Mouse (Mus musculus) embryonic fibroblast, embryonic 13.5 days (primary cell): Measurements from ENCODE around the gene Tmem100.

ENCODE experiments used
- CTCF ChIP-seq: IDR thresholded peaks from 2 replicates; pipeline ENCODE4 v1.5.1; 2011; ENCODE audit warnings: mild to moderate bottlenecking, control low read depth, low read length, moderate library complexity, borderline replicate concordance; ENCODE audit not compliant: insufficient read depth
- POLR2A ChIP-seq: IDR thresholded peaks from 2 replicates; pipeline ENCODE4 v1.6.1; 2011; ENCODE audit warnings: low read depth, mild to moderate bottlenecking, control low read depth, low read length, moderate library complexity

DNA sequence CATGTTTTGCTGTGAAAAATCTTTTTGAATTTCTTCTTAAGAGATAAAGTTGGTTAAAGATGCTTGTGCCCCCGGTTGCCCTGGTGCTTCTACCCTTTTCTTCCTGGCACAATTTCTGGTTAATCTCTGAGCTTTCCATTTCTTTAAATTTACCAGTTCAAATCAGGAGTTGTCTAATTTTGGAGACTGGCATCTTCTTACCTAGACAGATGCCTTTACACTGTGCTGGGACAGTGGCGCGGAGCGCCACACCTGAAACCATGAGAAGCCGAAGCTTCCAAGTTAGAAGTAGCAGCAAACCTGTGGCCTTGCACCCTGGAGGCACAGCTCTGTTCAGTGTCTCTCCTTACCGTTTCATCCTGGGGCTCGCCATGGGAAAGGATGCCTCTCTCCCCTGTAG lies 928 bp downstream of the Tmem100 start:
- TF ChIP-seq POLR2A, result no peak
- TF ChIP-seq CTCF, result no peak
